Mouse (Mus musculus) stomach, embryonic 14.5 days (tissue): ENCODE measurements around the gene Mxd4. TPM values are rescaled to one million over a fixed set of nuclear protein-coding genes. Genes with fewer than 3 reads are reported as not detected.

Experiments
- ATAC-seq: fragments of 200-750 bp; cut with Nextera tagmentation; 2 replicates; pipeline ENCODE4 v1.8.0; 2017; ENCODE audit warnings: low read depth, moderate TSS enrichment; ENCODE audit not compliant: insufficient number of reproducible peaks, insufficient read depth, low FRiP score
- H3K27ac ChIP-seq: fragments of 300-500 bp; sonication (generic); 2 replicates; pipeline ENCODE4 v1.5.1; 2014; ENCODE audit warnings: mild to moderate bottlenecking, low read length, moderate library complexity, mixed read lengths
- H3K27me3 ChIP-seq: fragments of 300-500 bp; sonication (generic); 2 replicates; pipeline ENCODE4 v1.6.1; 2014; ENCODE audit warnings: low read length, control low read depth, mixed read lengths; ENCODE audit not compliant: control insufficient read depth, insufficient read depth
- H3K36me3 ChIP-seq: fragments of 300-500 bp; sonication (generic); 2 replicates; pipeline ENCODE4 v1.6.1; 2014; ENCODE audit warnings: mild to moderate bottlenecking, control low read depth, low read length, moderate library complexity, mixed read lengths; ENCODE audit not compliant: control insufficient read depth, insufficient read depth
- H3K4me1 ChIP-seq: fragments of 300-500 bp; sonication (generic); 2 replicates; pipeline ENCODE4 v1.6.1; 2014; ENCODE audit warnings: low read length, control low read depth, mixed read lengths; ENCODE audit not compliant: control insufficient read depth, insufficient read depth
- H3K4me2 ChIP-seq: fragments of 300-500 bp; sonication (generic); replicated peaks from 2 replicates; pipeline ENCODE4 v1.6.1; 2014; ENCODE audit warnings: low read depth, low read length, control low read depth
- H3K4me3 ChIP-seq: fragments of 300-500 bp; sonication (generic); 2 replicates; pipeline ENCODE4 v1.5.1; 2014; ENCODE audit warnings: low read depth, low read length, control low read depth
- H3K9ac ChIP-seq: fragments of 300-500 bp; sonication (generic); replicated peaks from 2 replicates; pipeline ENCODE4 v1.6.1; 2014; ENCODE audit warnings: low read depth, mild to moderate bottlenecking, control low read depth, low read length, moderate library complexity, mixed read lengths
- H3K9me3 ChIP-seq: fragments of 300-500 bp; sonication (generic); 2 replicates; pipeline ENCODE4 v1.6.1; 2016; ENCODE audit warnings: low read depth, low read length, control low read depth; ENCODE audit not compliant: control insufficient read depth
- WGBS: fragments of 180-500 bp; shearing (Covaris S2); extraction: QIAGEN DNeasy Blood & Tissue Kit; methylation state at CpG from one replicate; pipeline ENCODE4 v1.1.7; 2014; 5-methylcytosine and 5-hydroxymethylcytosine counted together
- polyA plus RNA-seq: library from polyadenylated mRNA; unstranded; fragments of >200 nt; fragmentation: Nextera tagmentation; extraction: Ambion mirVana; gene quantifications from 2 replicates; pipeline ENCODE4 v1.2.1, GENCODE M21; 2014

The Mxd4 gene
- polyA plus RNA-seq, 1 experiment from 2014 or later = 58.6 TPM

DNA sequence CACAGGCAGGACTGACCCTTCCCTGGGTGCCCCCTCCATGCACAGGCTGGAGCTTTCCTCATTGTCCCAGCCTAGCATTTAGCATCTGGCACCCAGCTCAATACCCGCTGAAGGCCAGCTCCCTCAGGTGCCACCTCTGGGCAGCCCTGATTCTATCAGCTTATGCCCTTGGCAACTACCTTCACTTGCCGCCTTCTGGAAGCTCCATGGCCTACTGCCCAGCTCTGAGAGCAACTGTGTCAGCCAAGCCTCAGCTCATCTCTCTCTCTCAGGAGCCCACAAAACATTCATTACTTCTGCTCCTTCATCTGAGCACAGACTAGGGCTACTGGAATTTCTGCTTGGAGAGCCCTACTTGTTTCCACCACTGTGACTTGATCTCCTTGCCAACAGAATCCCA is 38.0 kb upstream of the Mxd4 start:
- Histone ChIP-seq H3K36me3 (no peaks in the 10 kb centered on the region), H3K27ac (no peak overlapping the region), H3K4me3 (no peak overlapping the region), H3K27me3 (no peaks in the 10 kb centered on the region), H3K9me3 (no peaks in the 10 kb centered on the region), H3K4me1 (no peaks in the 10 kb centered on the region), H3K4me2 (no peak overlapping the region), H3K9ac (no peak overlapping the region)
- WGBS = 95% methylated on average over 2 of the region's 2 CpGs
- ATAC-seq = no peak

GRCm38 (mm10) chr5:34224515-34224914 is 37.0 kb upstream of the Mxd4 start:
- ATAC-seq = no peak
- Histone ChIP-seq H3K27me3 (no peaks in the 10 kb centered on the region), H3K27ac (no peak overlapping the region), H3K9me3 (no peaks in the 10 kb centered on the region), H3K4me3 (no peak overlapping the region), H3K9ac (no peak overlapping the region), H3K36me3 (no peaks in the 10 kb centered on the region), H3K4me1 (no peaks in the 10 kb centered on the region), H3K4me2 (no peak overlapping the region)
- WGBS = 77% methylated on average over 5 of the region's 5 CpGs

DNA sequence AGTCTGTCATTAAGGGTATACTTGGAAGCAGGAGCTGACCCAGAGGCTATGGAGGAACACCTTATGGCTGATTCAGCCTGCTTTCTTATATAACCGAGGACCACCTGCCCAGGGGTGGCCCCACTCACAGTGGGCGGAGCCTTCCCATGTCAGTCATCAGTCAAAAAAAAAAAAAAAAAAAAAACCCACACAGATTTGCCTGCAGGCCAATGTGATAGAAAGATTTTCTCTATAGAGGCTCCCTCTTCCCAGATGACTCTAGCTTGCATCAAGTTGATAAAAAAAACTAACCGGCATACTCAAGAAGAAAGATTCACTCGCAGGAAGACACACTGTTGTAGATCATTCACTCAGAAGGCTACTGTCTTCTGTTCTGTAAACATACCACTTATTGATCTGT is 32.5 kb upstream of the Mxd4 start:
- ATAC-seq = no peak
- no peaks in the 10 kb centered on the region for H3K36me3 ChIP-seq
- 61% methylated on average over 4 of the region's 4 CpGs for WGBS

DNA sequence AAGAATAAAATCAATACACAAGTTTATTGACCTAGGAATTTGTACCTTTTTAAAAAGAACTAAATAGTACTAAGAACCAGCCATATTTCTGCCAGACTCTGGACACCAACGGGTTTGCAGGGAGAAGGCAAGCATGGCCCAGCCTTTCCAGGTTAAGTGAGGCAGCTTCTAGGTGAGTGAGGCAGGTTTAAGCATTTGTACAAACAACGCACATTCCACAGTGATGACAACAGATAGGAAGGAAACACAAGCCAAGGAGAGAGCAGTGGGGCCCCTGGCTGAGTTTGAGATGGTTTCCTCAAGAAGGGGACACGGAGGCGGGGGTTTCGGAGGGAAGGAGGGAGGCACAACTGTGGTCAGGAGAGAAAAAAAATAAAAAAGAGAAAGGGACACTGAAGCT is 31.2 kb upstream of the Mxd4 start:
- Histone ChIP-seq H3K27me3 (no peaks in the 10 kb centered on the region), H3K9me3 (no peaks in the 10 kb centered on the region), H3K4me1 (no peaks in the 10 kb centered on the region), H3K36me3 (no peaks in the 10 kb centered on the region), H3K9ac (no peak overlapping the region), H3K4me2 (no peak overlapping the region), H3K4me3 (no peak overlapping the region), H3K27ac (no peak overlapping the region)
- WGBS = 41% methylated on average over 5 of the region's 5 CpGs
- ATAC-seq = no peak

More for the DNA sequence above, 32.5 kb upstream of the Mxd4 start:
- Histone ChIP-seq H3K4me1 (no peaks in the 10 kb centered on the region), H3K9ac (no peak overlapping the region), H3K27me3 (no peaks in the 10 kb centered on the region), H3K27ac (no peak overlapping the region), H3K9me3 (no peaks in the 10 kb centered on the region), H3K4me3 (no peak overlapping the region), H3K4me2 (no peak overlapping the region)

GRCm38 (mm10) chr5:34217756-34218155 is 30.2 kb upstream of the Mxd4 start:
- H3K4me3 ChIP-seq = no peak overlapping the region
- no peak overlapping the region for H3K27ac ChIP-seq
- no peaks in the 10 kb centered on the region for H3K36me3 ChIP-seq
- no peak for ATAC-seq
- WGBS = 32% methylated on average over 9 of the region's 9 CpGs
- H3K9me3 ChIP-seq = no peaks in the 10 kb centered on the region
- no peak overlapping the region for H3K4me2 ChIP-seq
- no peaks in the 10 kb centered on the region for H3K4me1 ChIP-seq
- H3K27me3 ChIP-seq = no peaks in the 10 kb centered on the region
- H3K9ac ChIP-seq = no peak overlapping the region

GRCm38 (mm10) chr5:34216025-34216424 is 28.5 kb upstream of the Mxd4 start:
- Histone ChIP-seq H3K27me3 (no peaks in the 10 kb centered on the region), H3K27ac (no peak overlapping the region), H3K36me3 (no peaks in the 10 kb centered on the region), H3K4me1 (no peaks in the 10 kb centered on the region), H3K4me3 (no peak overlapping the region), H3K4me2 (no peak overlapping the region), H3K9me3 (no peaks in the 10 kb centered on the region), H3K9ac (no peak overlapping the region)
- no peak for ATAC-seq
- 74% methylated on average over 7 of the region's 7 CpGs for WGBS

DNA sequence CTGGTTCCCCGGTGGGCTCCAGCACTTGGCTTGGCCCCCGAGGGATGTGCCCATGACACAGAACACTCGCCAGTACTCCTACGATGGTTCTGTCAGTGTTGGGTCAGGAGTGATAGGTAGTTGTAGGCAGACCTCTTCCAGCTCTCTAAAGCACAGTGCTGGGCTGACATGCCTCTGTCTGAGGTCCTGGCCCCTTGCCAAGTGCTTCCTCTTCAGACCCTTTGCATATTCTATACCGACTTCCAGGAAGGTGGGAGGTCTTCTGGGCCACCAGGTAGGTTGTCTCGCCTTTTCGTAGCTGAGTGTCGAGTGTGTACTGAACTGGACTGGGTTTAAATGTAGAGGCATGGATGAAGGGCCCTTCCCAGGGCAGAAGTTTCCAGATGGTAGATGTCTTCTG is 26.1 kb upstream of the Mxd4 start:
- H3K9me3 ChIP-seq = no peaks in the 10 kb centered on the region
- H3K4me3 ChIP-seq = no peak overlapping the region
- 52% methylated on average over 8 of the region's 8 CpGs for WGBS
- no peak overlapping the region for H3K9ac ChIP-seq
- no peak overlapping the region for H3K27ac ChIP-seq
- H3K4me1 ChIP-seq = no peaks in the 10 kb centered on the region
- H3K36me3 ChIP-seq = no peaks in the 10 kb centered on the region
- H3K4me2 ChIP-seq = no peak overlapping the region
- no peak for ATAC-seq
- H3K27me3 ChIP-seq = no peaks in the 10 kb centered on the region

GRCm38 (mm10) chr5:34210279-34210678 is 22.8 kb upstream of the Mxd4 start:
- Histone ChIP-seq H3K27me3 (no peaks in the 10 kb centered on the region), H3K4me1 (no peaks in the 10 kb centered on the region), H3K9me3 (no peaks in the 10 kb centered on the region), H3K4me2 (no peak overlapping the region), H3K9ac (no peak overlapping the region), H3K4me3 (no peak overlapping the region), H3K36me3 (no peaks in the 10 kb centered on the region), H3K27ac (no peak overlapping the region)
- ATAC-seq = peak; percentile 88
- 0% methylated on average over 1 of the region's 1 CpGs for WGBS

DNA sequence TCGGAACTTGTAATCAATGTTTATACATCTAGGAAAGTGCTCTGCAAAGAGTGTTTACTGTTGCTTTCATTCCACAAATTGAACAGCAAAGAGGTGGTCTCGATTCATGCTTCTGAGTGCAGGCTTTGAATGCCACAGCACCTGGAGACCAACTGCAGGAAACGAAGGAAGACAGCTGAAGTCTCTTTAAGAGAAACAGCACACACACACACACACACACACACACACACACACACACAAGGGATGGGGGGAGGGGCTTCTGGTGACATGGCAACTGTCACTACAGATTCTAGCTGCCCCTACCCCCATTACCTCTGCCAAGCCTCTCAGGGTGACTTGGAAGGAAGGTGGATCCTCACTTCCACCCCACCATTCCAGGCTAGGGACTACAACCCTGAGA is 20.0 kb upstream of the Mxd4 start:
- Histone ChIP-seq H3K9me3 (no peaks in the 10 kb centered on the region), H3K4me1 (no peaks in the 10 kb centered on the region), H3K36me3 (no peaks in the 10 kb centered on the region), H3K4me3 (no peak overlapping the region), H3K4me2 (no peak overlapping the region), H3K9ac (no peak overlapping the region), H3K27ac (no peak overlapping the region), H3K27me3 (no peaks in the 10 kb centered on the region)
- 25% methylated on average over 3 of the region's 3 CpGs for WGBS
- no peak for ATAC-seq
